Mouse (Mus musculus): ENCODE results near the gene Hnrnpr. TPM values are rescaled to one million over a fixed set of nuclear protein-coding genes. Genes with fewer than 3 reads are reported as not detected.

The Hnrnpr gene
- polyA plus RNA-seq, 1 experiment from 2014 or later, result 197 TPM

GRCm38 (mm10) chr4:136373494-136374181, 62.9 kb downstream of the Hnrnpr start:
- Histone ChIP-seq H3K9me3 (no peaks in the 10 kb centered on the region), H3K36me3 (no peaks in the 10 kb centered on the region), H3K4me1 (replicated peaks) (peaks cover 16% of the 10 kb centered on the region), H3K27me3 (ENCODE audit: insufficient read depth, poor library complexity, severe bottlenecking) (no peaks in the 10 kb centered on the region), H3K27ac (0 out of 2 replicates have a peak overlapping the region, but pooled peaks have one; percentile 19), H3K4me3 (no peak overlapping the region)
- no peak for DNase-seq (ENCODE audit: low spot score)
- 52% methylated on average over 14 of the region's 14 CpGs for WGBS

GRCm38 (mm10) chr4:136377001-136377400, 66.3 kb downstream of the Hnrnpr start:
- Histone ChIP-seq H3K27ac (no peak overlapping the region), H3K4me1 (replicated peaks) (peaks cover 12% of the 10 kb centered on the region), H3K36me3 (no peaks in the 10 kb centered on the region), H3K4me3 (no peak overlapping the region), H3K27me3 (ENCODE audit: insufficient read depth, poor library complexity, severe bottlenecking) (no peaks in the 10 kb centered on the region), H3K9me3 (no peaks in the 10 kb centered on the region)
- DNase-seq (ENCODE audit: low spot score), result no peak
- 93% methylated on average over 5 of the region's 5 CpGs for WGBS

GRCm38 (mm10) chr4:136383052-136383451, 72.3 kb downstream of the Hnrnpr start:
- 86% methylated on average over 5 of the region's 5 CpGs for WGBS
- no peaks in the 10 kb centered on the region for H3K36me3 ChIP-seq
- no peak overlapping the region for H3K4me3 ChIP-seq
- no peak for DNase-seq (ENCODE audit: low spot score)
- no peaks in the 10 kb centered on the region for H3K9me3 ChIP-seq
- H3K27ac ChIP-seq, result no peak overlapping the region
- no peaks in the 10 kb centered on the region for H3K27me3 ChIP-seq (ENCODE audit: insufficient read depth, poor library complexity, severe bottlenecking)
- H3K4me1 ChIP-seq (replicated peaks), result no peaks in the 10 kb centered on the region

GRCm38 (mm10) chr4:136383839-136384238, 73.1 kb downstream of the Hnrnpr start:
- H3K27ac ChIP-seq, result no peak overlapping the region
- DNase-seq (ENCODE audit: low spot score), result no peak
- H3K4me1 ChIP-seq (replicated peaks), result no peaks in the 10 kb centered on the region
- no peaks in the 10 kb centered on the region for H3K27me3 ChIP-seq (ENCODE audit: insufficient read depth, poor library complexity, severe bottlenecking)
- H3K36me3 ChIP-seq, result no peaks in the 10 kb centered on the region
- no peak overlapping the region for H3K4me3 ChIP-seq
- 86% methylated on average over 6 of the region's 6 CpGs for WGBS
- H3K9me3 ChIP-seq, result no peaks in the 10 kb centered on the region

GRCm38 (mm10) chr4:136387261-136387660, 76.5 kb downstream of the Hnrnpr start:
- DNase-seq (ENCODE audit: low spot score), result no peak
- H3K9me3 ChIP-seq, result no peaks in the 10 kb centered on the region
- no peak overlapping the region for H3K4me3 ChIP-seq
- no peaks in the 10 kb centered on the region for H3K4me1 ChIP-seq (replicated peaks)
- no peaks in the 10 kb centered on the region for H3K27me3 ChIP-seq (ENCODE audit: insufficient read depth, poor library complexity, severe bottlenecking)
- no peaks in the 10 kb centered on the region for H3K36me3 ChIP-seq
- no peak overlapping the region for H3K27ac ChIP-seq
- 76% methylated on average over 11 of the region's 11 CpGs for WGBS

GRCm38 (mm10) chr4:136401806-136402205, 91.1 kb downstream of the Hnrnpr start:
- Histone ChIP-seq H3K9me3 (no peaks in the 10 kb centered on the region), H3K36me3 (no peaks in the 10 kb centered on the region), H3K4me3 (no peak overlapping the region), H3K27ac (no peak overlapping the region), H3K27me3 (ENCODE audit: insufficient read depth, poor library complexity, severe bottlenecking) (no peaks in the 10 kb centered on the region), H3K4me1 (replicated peaks) (peaks cover 9% of the 10 kb centered on the region)
- no peak for DNase-seq (ENCODE audit: low spot score)
- WGBS, result 87% methylated on average over 10 of the region's 10 CpGs

GRCm38 (mm10) chr4:136407831-136408230, 97.1 kb downstream of the Hnrnpr start:
- Histone ChIP-seq H3K27ac (no peak overlapping the region), H3K36me3 (no peaks in the 10 kb centered on the region), H3K9me3 (no peaks in the 10 kb centered on the region), H3K4me3 (no peak overlapping the region), H3K27me3 (ENCODE audit: insufficient read depth, poor library complexity, severe bottlenecking) (no peaks in the 10 kb centered on the region), H3K4me1 (replicated peaks) (peaks cover 13% of the 10 kb centered on the region)
- WGBS, result 82% methylated on average over 11 of the region's 11 CpGs
- no peak for DNase-seq (ENCODE audit: low spot score)

Other genes starting within 250 kb of the Hnrnpr start
- gene Id3, start 167.4 kb upstream of the Hnrnpr start, polyA plus RNA-seq (2016; fragmentation: Nextera tagmentation; extraction: Ambion mirVana), result 576 and 684 TPM in 2 replicates
- 9.0 and 9.4 TPM in 2 replicates for gene E2f2, start 138.5 kb upstream of the Hnrnpr start, polyA plus RNA-seq (2016; fragmentation: Nextera tagmentation; extraction: Ambion mirVana)
- gene Asap3, start 104.6 kb upstream of the Hnrnpr start, polyA plus RNA-seq (2016; fragmentation: Nextera tagmentation; extraction: Ambion mirVana), result 5.2 and 6.5 TPM in 2 replicates
- gene Tcea3, start 63.2 kb upstream of the Hnrnpr start, polyA plus RNA-seq (2016; fragmentation: Nextera tagmentation; extraction: Ambion mirVana), result 1.3 and 2.2 TPM in 2 replicates
- gene Zfp46, start 26.3 kb upstream of the Hnrnpr start, polyA plus RNA-seq (2016; fragmentation: Nextera tagmentation; extraction: Ambion mirVana), result 24.6 and 29.0 TPM in 2 replicates
- 0.18 and 0.52 TPM in 2 replicates for gene Htr1d, start 112.6 kb downstream of the Hnrnpr start, polyA plus RNA-seq (2016; fragmentation: Nextera tagmentation; extraction: Ambion mirVana)
- 0.17 and 0.24 TPM in 2 replicates for gene 6030445D17Rik, start 151.3 kb downstream of the Hnrnpr start, polyA plus RNA-seq (2016; fragmentation: Nextera tagmentation; extraction: Ambion mirVana)
- gene Luzp1, start 158.8 kb downstream of the Hnrnpr start, polyA plus RNA-seq (2016; fragmentation: Nextera tagmentation; extraction: Ambion mirVana), result 108 and 133 TPM in 2 replicates

Measured in hindbrain, embryonic 10.5 days (tissue).